Mouse (Mus musculus) bone marrow macrophage, adult 2 months (primary cell): ENCODE results near the gene Dmrt3. TPM values are rescaled to one million over a fixed set of nuclear protein-coding genes. Genes with fewer than 3 reads are reported as not detected.

Experiments
- H3K27ac ChIP-seq: 2 replicates; pipeline ENCODE4 v1.5.1; 2012; ENCODE audit warnings: low read depth, low read length; ENCODE audit not compliant: insufficient read depth
- H3K4me1 ChIP-seq: 2 replicates; pipeline ENCODE4 v1.6.1; 2012; ENCODE audit warnings: low read length; ENCODE audit not compliant: control insufficient read depth, insufficient read depth
- H3K4me3 ChIP-seq: 2 replicates; pipeline ENCODE4 v1.5.1; 2012; ENCODE audit warnings: mild to moderate bottlenecking, low read length, moderate library complexity; ENCODE audit not compliant: insufficient read depth
- CTCF ChIP-seq: IDR thresholded peaks from 2 replicates; pipeline ENCODE4 v1.5.1; 2012; ENCODE audit warnings: low read depth, mild to moderate bottlenecking, low read length, moderate library complexity
- POLR2A ChIP-seq: IDR thresholded peaks from 2 replicates; pipeline ENCODE4 v1.6.1; 2012; ENCODE audit warnings: mild to moderate bottlenecking, low read depth, low read length, borderline replicate concordance
- polyA plus RNA-seq: library from polyadenylated mRNA; stranded (reverse); fragments of >200 nt; gene quantifications from 2 replicates; pipeline ENCODE4 v1.2.4, GENCODE M21; 2012; ENCODE audit not compliant: missing spikeins, insufficient read depth, insufficient read length

The Dmrt3 gene
- not detected in 2 replicates for polyA plus RNA-seq

GRCm38 (mm10) chr19:25610015-25610410 is at the start of gene Dmrt3:
Gene Dmrt3, plus strand, starts transcription at chr19:25610301.
- no peak within 1 kb of the TSS; the same call in 1 of the 2 replicates for H3K4me3 ChIP-seq
- no peaks in the 10 kb centered on the region for H3K4me1 ChIP-seq
- TF ChIP-seq CTCF (no peak), POLR2A (no peak)
- H3K27ac ChIP-seq = no peak within 1 kb of the TSS

GRCm38 (mm10) chr19:25564430-25564829 is 45.7 kb upstream of the Dmrt3 start:
- Histone ChIP-seq H3K4me3 (no peak overlapping the region), H3K27ac (no peak overlapping the region), H3K4me1 (no peaks in the 10 kb centered on the region)
- TF ChIP-seq POLR2A (no peak), CTCF (no peak)

GRCm38 (mm10) chr19:25569778-25570177 is 40.3 kb upstream of the Dmrt3 start:
- TF ChIP-seq CTCF (no peak), POLR2A (no peak)
- Histone ChIP-seq H3K27ac (no peak overlapping the region), H3K4me3 (no peak overlapping the region), H3K4me1 (no peaks in the 10 kb centered on the region)

- Histone ChIP-seq H3K4me3 (no peak overlapping the region), H3K27ac (no peak overlapping the region), H3K4me1 (no peaks in the 10 kb centered on the region)
- TF ChIP-seq POLR2A (no peak), CTCF (no peak)
Observed at GRCm38 (mm10) chr19:25574431-25574830, 35.7 kb upstream of the Dmrt3 start.

- Histone ChIP-seq H3K4me1 (no peaks in the 10 kb centered on the region), H3K4me3 (no peak overlapping the region), H3K27ac (no peak overlapping the region)
- no peak for TF ChIP-seq POLR2A
- no peak for TF ChIP-seq CTCF
Observed at GRCm38 (mm10) chr19:25574981-25575814, 34.9 kb upstream of the Dmrt3 start.

- H3K4me3 ChIP-seq = no peak overlapping the region
- no peaks in the 10 kb centered on the region for H3K4me1 ChIP-seq
- TF ChIP-seq CTCF (no peak), POLR2A (no peak)
- no peak overlapping the region for H3K27ac ChIP-seq
Observed at GRCm38 (mm10) chr19:25578358-25578757, 31.7 kb upstream of the Dmrt3 start.

- H3K4me1 ChIP-seq = no peaks in the 10 kb centered on the region
- no peak overlapping the region for H3K27ac ChIP-seq
- no peak overlapping the region for H3K4me3 ChIP-seq
- TF ChIP-seq POLR2A (no peak), CTCF (no peak)
Observed at GRCm38 (mm10) chr19:25579440-25579839, 30.7 kb upstream of the Dmrt3 start.

- Histone ChIP-seq H3K27ac (no peak overlapping the region), H3K4me1 (no peaks in the 10 kb centered on the region), H3K4me3 (no peak overlapping the region)
- TF ChIP-seq POLR2A (no peak), CTCF (no peak)
Observed at GRCm38 (mm10) chr19:25597717-25598232, 12.3 kb upstream of the Dmrt3 start.

- Histone ChIP-seq H3K4me3 (no peak overlapping the region), H3K4me1 (no peaks in the 10 kb centered on the region), H3K27ac (no peak overlapping the region)
- TF ChIP-seq CTCF (no peak), POLR2A (no peak)
Observed at GRCm38 (mm10) chr19:25598626-25599025, 11.5 kb upstream of the Dmrt3 start.

- Histone ChIP-seq H3K27ac (no peak overlapping the region), H3K4me1 (no peaks in the 10 kb centered on the region)
- TF ChIP-seq CTCF (no peak), POLR2A (no peak)
Observed at GRCm38 (mm10) chr19:25601966-25602365, 8.1 kb upstream of the Dmrt3 start.

More at GRCm38 (mm10) chr19:25601966-25602365, 8.1 kb upstream of the Dmrt3 start:
- H3K4me3 ChIP-seq = no peak overlapping the region
